Mouse (Mus musculus): ENCODE measurements at regions not wholly inside any gene's neighbourhood (a gene's known extent, or its start where the extent isn't known, plus 50 kb on each side); places are given as distances from the start of the nearest gene placed in this dataset.

DNA sequence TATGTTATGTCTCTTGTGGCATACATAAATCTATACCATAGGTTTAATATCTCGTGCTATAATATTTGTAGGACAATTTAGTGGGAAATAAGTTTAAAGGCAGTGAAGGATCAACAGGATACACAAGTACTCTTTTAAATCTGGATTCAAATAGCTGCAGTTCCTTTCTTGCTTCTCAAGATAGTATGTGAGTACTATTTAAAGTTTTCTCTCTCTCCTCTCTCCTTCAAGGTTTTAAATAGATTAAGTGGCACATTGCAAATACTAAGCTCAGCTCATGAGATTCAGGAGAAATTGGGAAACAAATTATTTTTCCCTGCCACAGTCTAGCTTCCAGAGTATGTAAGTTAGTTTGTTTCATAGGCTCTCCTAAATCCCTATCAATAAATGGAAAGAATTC lies 1103.9 kb downstream of the Ndufa4 start:
- no peak for DNase-seq

DNA sequence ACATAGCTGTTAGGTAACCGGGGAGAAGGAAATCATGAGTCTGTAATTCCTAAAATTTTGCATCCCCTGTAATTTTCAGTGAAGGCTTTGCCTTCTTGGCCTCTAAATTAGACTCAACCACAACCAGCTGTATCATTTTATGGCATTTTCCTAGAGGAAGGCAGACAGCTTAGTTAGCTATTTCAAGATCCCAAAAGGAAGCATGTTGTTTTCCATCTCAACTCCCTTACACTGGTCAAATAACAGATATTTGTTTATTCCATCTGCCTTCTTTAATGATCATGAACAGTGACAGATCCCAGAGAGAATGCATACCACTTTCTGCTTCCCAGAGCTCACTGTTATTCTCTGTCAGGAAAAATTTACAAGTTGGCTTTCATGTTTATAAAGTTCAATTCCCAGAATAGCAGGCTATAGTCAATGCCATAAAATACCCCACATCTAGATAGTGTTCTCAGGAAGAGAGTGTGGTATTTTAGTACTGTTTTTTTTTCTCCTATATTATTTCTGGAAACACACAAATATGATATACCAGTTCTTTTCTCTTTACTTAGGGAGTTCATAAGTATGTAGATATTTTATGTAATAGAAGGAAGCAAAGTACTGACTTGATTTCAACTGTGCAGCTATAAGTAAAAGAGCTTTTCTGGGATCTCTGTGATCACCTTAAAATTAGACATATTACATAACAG lies 1148.5 kb downstream of the Ndufa4 start:
- DNase-seq = no peak

DNA sequence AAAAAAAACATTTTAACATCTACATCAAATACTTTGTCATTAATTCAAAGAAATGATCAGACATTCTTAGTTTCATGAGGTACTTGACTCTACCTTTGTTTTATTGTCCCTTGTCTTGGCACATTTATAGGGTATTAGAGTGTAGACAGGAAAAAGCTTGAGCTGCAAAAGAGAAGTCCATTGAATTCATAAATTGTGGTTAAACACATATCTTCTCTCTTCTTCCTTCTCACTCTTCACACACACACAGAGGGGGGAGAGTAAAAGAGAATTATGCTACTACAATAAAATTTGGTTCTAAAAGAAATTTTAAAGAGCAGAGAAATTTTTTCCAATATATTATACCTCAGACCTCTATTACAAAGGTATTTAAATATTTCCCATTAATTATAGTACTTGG lies 1149.2 kb downstream of the Ndufa4 start:
- DNase-seq = no peak

DNA sequence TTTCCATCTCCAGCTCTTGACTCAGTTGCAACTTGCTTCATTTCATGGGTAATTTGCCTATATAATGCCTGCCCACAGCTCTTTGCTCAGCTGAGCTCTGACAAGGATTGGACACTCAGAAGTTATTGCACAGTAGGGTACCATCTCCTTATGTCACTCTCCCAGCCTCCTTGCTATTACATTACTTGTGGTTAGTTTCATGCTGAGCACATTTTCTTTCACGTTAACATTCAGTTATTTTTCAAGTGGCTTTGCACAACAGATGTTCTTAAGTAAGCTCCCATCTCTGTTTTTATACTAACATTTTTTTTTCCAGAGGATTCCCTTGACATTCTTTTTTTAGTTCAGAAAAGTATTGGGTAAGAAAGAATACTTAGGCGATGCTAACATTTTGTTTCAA lies 1163.2 kb downstream of the Ndufa4 start:
- DNase-seq = no peak

DNA sequence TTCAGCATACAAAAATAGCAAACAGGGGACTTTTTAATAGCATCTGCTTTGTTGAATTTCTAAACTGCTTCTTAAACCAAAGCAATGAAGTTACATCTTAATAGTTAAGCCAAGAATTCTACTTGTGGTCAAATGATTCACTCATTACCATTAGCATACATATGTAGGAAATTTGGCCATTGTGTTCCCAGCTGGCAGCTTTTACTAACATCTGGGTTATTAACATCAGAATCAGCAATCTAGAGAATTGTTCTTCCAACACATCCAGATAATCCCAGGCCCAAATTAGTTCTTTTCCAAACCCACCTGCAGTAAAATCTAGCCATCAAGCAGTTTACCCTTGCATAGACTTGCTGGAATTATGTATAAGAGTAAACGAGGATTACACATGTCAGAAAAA lies 1184.7 kb downstream of the Ndufa4 start:
- no peak for DNase-seq

DNA sequence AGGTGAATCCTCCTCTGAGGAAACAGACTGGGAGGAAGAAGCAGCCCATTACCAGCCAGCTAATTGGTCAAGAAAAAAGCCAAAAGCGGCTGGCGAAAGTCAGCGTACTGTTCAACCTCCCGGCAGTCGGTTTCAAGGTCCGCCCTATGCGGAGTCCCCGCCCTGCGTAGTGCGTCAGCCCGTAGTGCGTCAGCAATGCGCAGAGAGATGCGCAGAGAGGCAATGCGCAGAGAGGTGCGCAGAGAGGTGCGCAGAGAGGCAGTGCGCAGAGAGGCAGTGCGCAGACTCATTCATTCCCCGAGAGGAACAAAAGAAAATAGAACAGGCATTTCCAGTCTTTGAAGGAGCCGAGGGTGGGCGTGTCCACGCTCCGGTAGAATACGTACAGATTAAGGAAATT lies 1216.8 kb downstream of the Ndufa4 start:
- DNase-seq = peak; percentile 7

All from cerebellum, adult 9-10 months (tissue).